Mouse (Mus musculus) small intestine, adult 2 months (tissue): ENCODE measurements around the gene Lenep.

ENCODE experiments used
- CTCF ChIP-seq: fragments of 200-500 bp; IDR thresholded peaks from 2 replicates; pipeline ENCODE4 v1.5.1; 2012; ENCODE audit warnings: low read depth, mild to moderate bottlenecking, control low read depth, inconsistent platforms, low read length, moderate library complexity, mixed read lengths; ENCODE audit not compliant: insufficient replicate concordance, insufficient read length; ENCODE audit errors: extremely low read depth
- POLR2A ChIP-seq: fragments of 200-500 bp; IDR thresholded peaks from 2 replicates; pipeline ENCODE4 v1.6.1; 2012; ENCODE audit warnings: low read depth, mild to moderate bottlenecking, control low read depth, inconsistent platforms, low read length, moderate library complexity

DNA sequence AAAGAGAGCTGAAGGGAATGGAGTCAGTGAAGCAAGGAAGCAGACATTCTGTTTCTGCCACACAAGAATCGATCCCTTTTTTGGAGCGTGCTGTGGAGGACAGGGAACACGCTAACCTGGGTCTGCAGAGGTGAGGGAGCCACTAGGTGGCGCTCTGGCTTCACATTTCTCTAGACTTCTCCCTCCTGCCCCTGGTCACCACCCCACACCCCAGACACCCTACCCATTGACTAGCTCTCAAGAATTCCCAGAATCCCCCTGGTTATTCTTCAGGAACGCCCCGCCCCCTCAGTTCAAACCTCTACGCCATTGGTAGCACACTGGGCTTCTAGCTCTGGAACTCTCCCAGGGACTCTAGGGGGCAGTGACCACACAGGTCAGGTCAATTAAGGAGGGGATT, 46.9 kb upstream of the Lenep start:
- TF ChIP-seq CTCF (peak; percentile 83; the same call in 1 of the 2 replicates), POLR2A (no peak)
